Mouse (Mus musculus): ENCODE data around the gene Cd69.

- TF ChIP-seq CTCF (IDR thresholded peaks at IDR 0.05; ENCODE audit: borderline replicate concordance, insufficient read depth, low read depth, low read length) (no peak), POLR2A (IDR thresholded peaks at IDR 0.05; ENCODE audit: borderline replicate concordance, insufficient read depth, low read length) (no peak)
Observed at GRCm38 (mm10) chr6:129260034-129260433, 15.2 kb downstream of the Cd69 start.

Data from cerebellum, adult 2 months (tissue).